Mouse (Mus musculus) fibroblast of lung, adult 2 months (primary cell): ENCODE data around the gene Slc2a4.
"Not testable (repeated sequence)": the region's sequence is repeated elsewhere in the genome, so short reads cannot be mapped to it uniquely, and the experiment has no call there.

Source experiments
- DNase-seq: peaks from one replicate; pipeline ENCODE4 v3.0.0-alpha.2; 2011; ENCODE audit warnings: low read depth

Slc2a4 gene

GRCm38 (mm10) chr11:69920266-69921031 is 27.5 kb downstream of the Slc2a4 start:
- no peak for DNase-seq

GRCm38 (mm10) chr11:69919661-69920265 is 28.2 kb downstream of the Slc2a4 start:
- peak; percentile 79 for DNase-seq

GRCm38 (mm10) chr11:69919053-69919452 is 28.9 kb downstream of the Slc2a4 start:
- DNase-seq, result no peak

GRCm38 (mm10) chr11:69918118-69918517 is 29.9 kb downstream of the Slc2a4 start:
- no peak for DNase-seq

- no peak for DNase-seq
These were observed 30.5 kb downstream of the Slc2a4 start for GRCm38 (mm10) chr11:69917379-69917948.

GRCm38 (mm10) chr11:69916652-69917378 is 31.2 kb downstream of the Slc2a4 start:
- DNase-seq, result not testable (repeated sequence)

GRCm38 (mm10) chr11:69915667-69916627 is 32.0 kb downstream of the Slc2a4 start:
- no peak for DNase-seq

GRCm38 (mm10) chr11:69914917-69915430 is 33.0 kb downstream of the Slc2a4 start:
- DNase-seq, result no peak

GRCm38 (mm10) chr11:69914372-69914764 is 33.6 kb downstream of the Slc2a4 start:
- no peak for DNase-seq

GRCm38 (mm10) chr11:69913554-69914371 is 34.2 kb downstream of the Slc2a4 start, which contains the start of gene Gps2:
Gene Gps2, plus strand, starts transcription at chr11:69913888.
- peak; percentile 73 for DNase-seq

GRCm38 (mm10) chr11:69912716-69913530 is 35.1 kb downstream of the Slc2a4 start:
- DNase-seq, result no peak

- no peak for DNase-seq
These were observed 36.3 kb downstream of the Slc2a4 start for GRCm38 (mm10) chr11:69911701-69912100.

GRCm38 (mm10) chr11:69910781-69911560 is 37.0 kb downstream of the Slc2a4 start:
- DNase-seq, result no peak

GRCm38 (mm10) chr11:69910177-69910576 is 37.8 kb downstream of the Slc2a4 start:
- DNase-seq, result no peak

GRCm38 (mm10) chr11:69909174-69909573 is 38.8 kb downstream of the Slc2a4 start:
- DNase-seq, result no peak

GRCm38 (mm10) chr11:69908645-69909044 is 39.3 kb downstream of the Slc2a4 start:
- DNase-seq, result no peak

- no peak for DNase-seq
These were observed 43.7 kb downstream of the Slc2a4 start for GRCm38 (mm10) chr11:69904311-69904710.

GRCm38 (mm10) chr11:69902972-69903371 is 45.0 kb downstream of the Slc2a4 start:
- no peak for DNase-seq
